Mouse (Mus musculus) MEL (cell line): Measurements from ENCODE around the gene Cryge. TPM values are rescaled to one million over a fixed set of nuclear protein-coding genes. Genes with fewer than 3 reads are reported as not detected.
"Not testable (repeated sequence)": the region's sequence is repeated elsewhere in the genome, so short reads cannot be mapped to it uniquely, and the experiment has no call there.

Experiments used
- DNase-seq: peaks from one replicate; pipeline ENCODE4 v3.0.0; 2011; ENCODE audit warnings: low read depth, low spot score
- H3K27ac ChIP-seq: 2 replicates; pipeline ENCODE4 v1.5.1; 2012; ENCODE audit warnings: low read depth, mild to moderate bottlenecking, control low read depth, low read length, moderate library complexity; ENCODE audit not compliant: control insufficient read depth
- H3K27me3 ChIP-seq, 2 experiments: fragments of 150-350 bp in 1 of 2; sonication (generic) in 1 of 2; 2 replicates each; pipeline ENCODE4 v1.6.1; 2012; ENCODE audit warnings: low read length in 2 of 2, mild to moderate bottlenecking in 2 of 2, improper control_type of control experiment in 1 of 2, moderate library complexity in 1 of 2; ENCODE audit not compliant: insufficient read depth in 2 of 2, control insufficient read depth in 1 of 2
- H3K36me3 ChIP-seq, 2 experiments: 2 replicates each; pipeline ENCODE4 v1.6.1; 2012 to 2014; ENCODE audit warnings: low read length in 2 of 2, improper control_type of control experiment in 1 of 2, inconsistent platforms in 1 of 2, mild to moderate bottlenecking in 1 of 2; ENCODE audit not compliant: insufficient read depth in 2 of 2, control insufficient read depth in 1 of 2
- H3K4me1 ChIP-seq, 2 experiments: fragments of 150-350 bp in 1 of 2; sonication (generic) in 1 of 2; 2 replicates each; pipeline ENCODE4 v1.6.1; 2012; ENCODE audit warnings: low read length in 2 of 2, improper control_type of control experiment in 1 of 2, mild to moderate bottlenecking in 1 of 2; ENCODE audit not compliant: insufficient read depth in 2 of 2, control insufficient read depth in 1 of 2
- H3K4me3 ChIP-seq, 2 experiments: fragments of 150-350 bp in 1 of 2; sonication (generic) in 1 of 2; 2 replicates each; pipeline ENCODE4 v1.5.1; 2012; ENCODE audit warnings: low read depth in 2 of 2, low read length in 2 of 2, mild to moderate bottlenecking in 2 of 2, moderate library complexity in 2 of 2, control low read depth in 1 of 2, improper control_type of control experiment in 1 of 2; ENCODE audit not compliant: control insufficient read depth in 1 of 2, insufficient read depth in 1 of 2
- H3K79me2 ChIP-seq: 2 replicates; pipeline ENCODE4 v1.6.1; 2012; ENCODE audit warnings: mild to moderate bottlenecking, low read length, moderate library complexity; ENCODE audit not compliant: control insufficient read depth, poor library complexity, insufficient read depth
- H3K9ac ChIP-seq: 2 replicates; pipeline ENCODE4 v1.6.1; 2012; ENCODE audit warnings: low read depth, mild to moderate bottlenecking, control low read depth, low read length, moderate library complexity; ENCODE audit not compliant: control insufficient read depth, poor library complexity, severe bottlenecking
- H3K9me3 ChIP-seq: fragments of 150-350 bp; sonication (generic); replicated peaks from 2 replicates; pipeline ENCODE4 v1.6.1; 2012; ENCODE audit warnings: mild to moderate bottlenecking, low read length, improper control_type of control experiment, moderate library complexity; ENCODE audit not compliant: insufficient read depth
- CHD2 ChIP-seq: IDR thresholded peaks from 2 replicates; pipeline ENCODE4 v1.6.1; 2011; ENCODE audit warnings: low read length, improper control_type of control experiment
- CTCF ChIP-seq, 3 experiments: IDR thresholded peaks in 2 of 3; conservative IDR thresholded peaks in 1 of 3; 2 replicates each; pipeline ENCODE4 v1.5.1; 2011 to 2012; ENCODE audit warnings: low read length in 3 of 3, low read depth in 2 of 3, mild to moderate bottlenecking in 2 of 3, improper control_type of control experiment in 1 of 3, inconsistent platforms in 1 of 3, mixed read lengths in 1 of 3, moderate library complexity in 1 of 3; ENCODE audit not compliant: control insufficient read depth in 1 of 3, insufficient read depth in 1 of 3, poor library complexity in 1 of 3, severe bottlenecking in 1 of 3
- EP300 ChIP-seq, 2 experiments: IDR thresholded peaks; 2 replicates each; pipeline ENCODE4 v1.6.1; 2011; ENCODE audit warnings: improper control_type of control experiment in 2 of 2, low read length in 2 of 2, low read depth in 1 of 2, mild to moderate bottlenecking in 1 of 2
- MAFK ChIP-seq: IDR thresholded peaks from 2 replicates; pipeline ENCODE4 v1.6.1; 2011; ENCODE audit warnings: low read depth, mild to moderate bottlenecking, low read length, improper control_type of control experiment, borderline replicate concordance
- MAX ChIP-seq: IDR thresholded peaks from 2 replicates; pipeline ENCODE4 v1.6.1; 2011; ENCODE audit warnings: low read length, improper control_type of control experiment
- MAZ ChIP-seq: IDR thresholded peaks from 2 replicates; pipeline ENCODE4 v1.6.1; 2012; ENCODE audit warnings: low read depth, mild to moderate bottlenecking, inconsistent platforms, low read length, improper control_type of control experiment
- NRF1 ChIP-seq: IDR thresholded peaks from 2 replicates; pipeline ENCODE4 v1.6.1; 2014; ENCODE audit warnings: low read depth, mild to moderate bottlenecking, inconsistent platforms, low read length, improper control_type of control experiment, moderate library complexity; ENCODE audit not compliant: poor library complexity, insufficient read depth, severe bottlenecking
- POLR2A ChIP-seq, 2 experiments: IDR thresholded peaks; 2 replicates each; pipeline ENCODE4 v1.6.1; 2011 to 2012; ENCODE audit warnings: low read length in 2 of 2, mild to moderate bottlenecking in 2 of 2, control low read depth in 1 of 2, improper control_type of control experiment in 1 of 2, low read depth in 1 of 2, moderate library complexity in 1 of 2; ENCODE audit not compliant: control insufficient read depth in 1 of 2, insufficient read depth in 1 of 2, poor library complexity in 1 of 2
- POLR2AphosphoS2 ChIP-seq: IDR thresholded peaks from 2 replicates; pipeline ENCODE4 v1.6.1; 2011; ENCODE audit warnings: low read length, improper control_type of control experiment
- RCOR1 ChIP-seq: IDR thresholded peaks from 2 replicates; pipeline ENCODE4 v1.6.1; 2012; ENCODE audit warnings: low read depth, mild to moderate bottlenecking, inconsistent platforms, low read length, improper control_type of control experiment
- TAL1 ChIP-seq: IDR thresholded peaks from 2 replicates; pipeline ENCODE4 v1.6.1; 2012; ENCODE audit warnings: mild to moderate bottlenecking, inconsistent platforms, low read length, moderate library complexity, mixed read lengths
- TBP ChIP-seq: IDR thresholded peaks from 2 replicates; pipeline ENCODE4 v1.8.0; 2011; ENCODE audit warnings: low read depth, low read length, improper control_type of control experiment
- TCF12 ChIP-seq: IDR thresholded peaks from 2 replicates; pipeline ENCODE4 v1.6.1; 2014; ENCODE audit warnings: low read depth, mild to moderate bottlenecking, inconsistent platforms, low read length, improper control_type of control experiment, moderate library complexity
- ZC3H11A ChIP-seq: IDR thresholded peaks from 2 replicates; pipeline ENCODE4 v1.6.1; 2012; ENCODE audit warnings: low read depth, mild to moderate bottlenecking, inconsistent platforms, low read length, improper control_type of control experiment
- polyA plus RNA-seq, 2 experiments: library from polyadenylated mRNA; stranded (reverse) in 1 of 2; unstranded in 1 of 2; fragments of >175 nt in 1 of 2; fragments of >200 nt in 1 of 2; gene quantifications; 2 replicates each; pipeline versions ENCODE4 v1.2.1 to v1.2.4; 2012; ENCODE audit warnings: low replicate concordance in 2 of 2, low read depth in 1 of 2; ENCODE audit not compliant: insufficient read length in 2 of 2, insufficient read depth in 1 of 2, missing spikeins in 1 of 2
- total RNA-seq: library from RNA; depleted of rRNA; stranded (reverse); fragments of 300-350 nt; gene quantifications from 2 replicates; pipeline ENCODE4 v1.2.3, GENCODE M21; 2012; rRNA removed

Gene Cryge
- total RNA-seq (not detected in 2 replicates), polyA plus RNA-seq (not detected)

- H3K27ac ChIP-seq, H3K4me3 ChIP-seq, H3K9ac ChIP-seq, H3K4me1 ChIP-seq, H3K36me3 ChIP-seq, H3K9me3 ChIP-seq, H3K79me2 ChIP-seq, H3K27me3 ChIP-seq, DNase-seq: not testable (repeated sequence)
Observed at GRCm38 (mm10) chr1:65050952-65051351, at the start of gene Cryge. Gene Cryge, minus strand, starts transcription at chr1:65051149.

- Histone ChIP-seq H3K36me3 (no peaks in the 10 kb centered on the region), H3K4me3 (no peak overlapping the region), H3K79me2 (no peaks in the 10 kb centered on the region), H3K4me1 (no peaks in the 10 kb centered on the region), H3K9ac (no peak overlapping the region), H3K27me3 (no peaks in the 10 kb centered on the region), H3K9me3 (no peaks in the 10 kb centered on the region), H3K27ac (no peak overlapping the region)
- DNase-seq: no peak
- TF ChIP-seq ZC3H11A: no peak
- TF ChIP-seq MAZ: no peak
- TF ChIP-seq POLR2AphosphoS2: no peak
- no peak for TF ChIP-seq CTCF (IDR thresholded peaks at IDR 0.05 in 2 of 3, conservative IDR thresholded peaks at IDR 0.05 in 1 of 3; ENCODE audit: control insufficient read depth in 1 of 3, insufficient read depth in 1 of 3, low read depth in 2 of 3, low read length in 3 of 3, poor library complexity in 1 of 3, severe bottlenecking in 1 of 3)
Observed at GRCm38 (mm10) chr1:65096953-65097352, 46.0 kb upstream of the Cryge start.

GRCm38 (mm10) chr1:65091566-65091965 is 40.6 kb upstream of the Cryge start:
- no peak overlapping the region for H3K27ac ChIP-seq
- no peaks in the 10 kb centered on the region for H3K4me1 ChIP-seq
- no peaks in the 10 kb centered on the region for H3K79me2 ChIP-seq
- no peaks in the 10 kb centered on the region for H3K36me3 ChIP-seq
- H3K27me3 ChIP-seq: no peaks in the 10 kb centered on the region; a peak in 1 of 4 replicates
- H3K9ac ChIP-seq: no peak overlapping the region
- DNase-seq: no peak
- no peak overlapping the region for H3K4me3 ChIP-seq
- no peak for TF ChIP-seq TCF12
- TF ChIP-seq CHD2: no peak
- no peak for TF ChIP-seq POLR2A (IDR thresholded peaks at IDR 0.05; ENCODE audit: control insufficient read depth in 1 of 2, insufficient read depth in 1 of 2, low read depth in 1 of 2, low read length in 2 of 2, poor library complexity in 1 of 2)
- no peak for TF ChIP-seq ZC3H11A
- TF ChIP-seq EP300 (IDR thresholded peaks at IDR 0.05; ENCODE audit: low read depth in 1 of 2, low read length in 2 of 2): no peak
- TF ChIP-seq MAZ: no peak
- no peak for TF ChIP-seq MAFK
- TF ChIP-seq TAL1: no peak
- TF ChIP-seq MAX: no peak
- TF ChIP-seq NRF1: no peak
- TF ChIP-seq RCOR1: no peak
- TF ChIP-seq TBP: no peak
- no peaks in the 10 kb centered on the region for H3K9me3 ChIP-seq
